ENCODE assay signal across 8 mouse cellular contexts in the genomic region with DNA sequence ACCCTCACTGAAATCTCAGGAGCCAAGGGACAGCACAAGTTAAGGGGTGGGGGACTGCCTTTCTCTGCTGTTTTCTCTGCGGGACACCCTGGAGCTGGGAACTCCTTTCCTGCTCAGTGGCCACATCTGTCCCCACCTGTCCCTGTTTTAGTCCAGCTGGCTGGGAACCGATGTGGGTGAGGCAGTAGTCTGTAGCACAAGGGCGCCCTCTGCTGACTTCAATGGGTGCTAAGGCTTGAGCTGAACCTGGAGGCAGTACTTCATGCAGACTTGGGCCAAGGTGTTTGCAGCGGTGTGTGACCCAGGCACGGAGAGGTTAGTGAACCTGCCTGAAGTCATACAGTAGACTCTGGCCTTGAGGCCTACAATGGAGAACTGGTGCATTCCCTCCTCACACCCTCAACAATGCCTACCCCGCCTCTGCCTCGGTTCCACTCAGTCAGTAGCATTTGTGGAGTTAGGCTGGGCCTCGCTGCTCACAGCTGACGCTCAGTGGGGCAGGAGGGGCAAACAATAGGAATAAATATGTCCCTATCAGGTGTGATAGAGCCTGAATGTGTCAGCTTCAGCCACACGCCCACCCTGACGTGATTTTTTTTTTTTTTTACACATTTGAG. TPM values are rescaled to one million over a fixed set of nuclear protein-coding genes. Genes with fewer than 3 reads are reported as not detected.
DNase-seq lines count a peak whose midpoint lies in the region; ATAC-seq and TF ChIP-seq lines count a peak whose summit lies in the region.

No protein-coding gene starts in this region.

- DNase-seq in CH12.LX (ENCODE audit: extremely low read depth) = peak; percentile 87
- DNase-seq in heart, postnatal 25 days (ENCODE audit: low spot score) = peak; percentile 75
- peak; percentile 92 for DNase-seq in layer of hippocampus, adult 11-12 months (ENCODE audit: low spot score)
- DNase-seq in liver, postnatal 0 days = peak; percentile 92
- peak; percentile 69 for DNase-seq in testis, postnatal 14 days (ENCODE audit: low spot score)

- H3K9me3 ChIP-seq in CH12.LX (replicated peaks; ENCODE audit: low read length) = no peaks in the 10 kb centered on the region
- H3K9me3 ChIP-seq in forebrain, embryonic 15.5 days = no peaks in the 10 kb centered on the region
- H3K9me3 ChIP-seq in liver, postnatal 0 days (ENCODE audit: low read length) = no peaks in the 10 kb centered on the region

- H3K9ac ChIP-seq in CH12.LX (ENCODE audit: insufficient read depth, low read depth) = no peak overlapping the region
- no peak overlapping the region for H3K9ac ChIP-seq in forebrain, embryonic 15.5 days (replicated peaks)
- H3K9ac ChIP-seq in liver, postnatal 0 days (replicated peaks) = no peak overlapping the region

- TF ChIP-seq RAD21 in CH12.LX (IDR thresholded peaks at IDR 0.05; ENCODE audit: low read depth, low read length) = peak; percentile 98

- H3K4me1 ChIP-seq in CH12.LX (ENCODE audit: control insufficient read depth in 1 of 2, insufficient read depth in 2 of 2) = peaks cover 3 to 36% of the 10 kb centered on the region in 2 experiments; a peak in 3 of 4 replicates
- no peaks in the 10 kb centered on the region for H3K4me1 ChIP-seq in forebrain, embryonic 15.5 days
- H3K4me1 ChIP-seq in liver, postnatal 0 days (ENCODE audit: insufficient read depth) = no peaks in the 10 kb centered on the region

- H3K27me3 ChIP-seq in CH12.LX (replicated peaks) = no peaks in the 10 kb centered on the region
- no peaks in the 10 kb centered on the region for H3K27me3 ChIP-seq in forebrain, embryonic 15.5 days
- H3K27me3 ChIP-seq in liver, postnatal 0 days (ENCODE audit: insufficient read depth, low read length) = no peaks in the 10 kb centered on the region

- no peak overlapping the region for H3K4me2 ChIP-seq in CH12.LX (ENCODE audit: insufficient read depth, low read depth, poor library complexity, severe bottlenecking)
- H3K4me2 ChIP-seq in forebrain, embryonic 15.5 days (replicated peaks) = no peak overlapping the region
- H3K4me2 ChIP-seq in liver, postnatal 0 days (ENCODE audit: low read depth, low read length) = no peak overlapping the region

- peak; percentile 71 for ATAC-seq in cerebellum, adult (ENCODE audit: insufficient number of reproducible peaks, low FRiP score, low TSS enrichment)
- ATAC-seq in forebrain, embryonic 15.5 days (replicated peaks) = peak; percentile 79
- ATAC-seq in liver, postnatal 0 days = peak; percentile 82
- peak; percentile 80 for ATAC-seq in neutrophil, adult 5-6 weeks (ENCODE audit: extremely low read depth, insufficient number of reproducible peaks, low FRiP score, poor library complexity, severe bottlenecking)

- in situ Hi-C loops in CH12.LX (cut with MboI; ENCODE audit: low pct_ligation_motif_present, low pct_unique_long_range_greater_than_20kb, low sequenced_read_pairs) = no loop called here

- peaks cover 20 to 30% of the 10 kb centered on the region in 2 experiments for H3K36me3 ChIP-seq in CH12.LX (replicated peaks in 1 of 2; ENCODE audit: control insufficient read depth in 1 of 2, insufficient read depth in 1 of 2, low read length in 1 of 2)
- peaks cover 16% of the 10 kb centered on the region; the same call in 1 of the 2 replicates for H3K36me3 ChIP-seq in forebrain, embryonic 15.5 days
- H3K36me3 ChIP-seq in liver, postnatal 0 days (replicated peaks; ENCODE audit: insufficient read depth, low read length) = peaks cover 21% of the 10 kb centered on the region

- TF ChIP-seq CTCF in CH12.LX (conservative IDR thresholded peaks at IDR 0.05 in 1 of 2, IDR thresholded peaks at IDR 0.05 in 1 of 2; ENCODE audit: low read depth in 2 of 2, low read length in 2 of 2) = peak; percentile 51 to 98; a peak in 3 of 4 replicates
- TF ChIP-seq CTCF in liver, postnatal 0 days (IDR thresholded peaks at IDR 0.05; ENCODE audit: low read depth) = peak; percentile 99

- 27% methylated on average over 11 of the region's 11 CpGs for WGBS in forebrain, embryonic 15.5 days
- 28% methylated on average over 11 of the region's 11 CpGs for WGBS in liver, postnatal 0 days (ENCODE audit: insufficient replicate concordance)

- TF ChIP-seq POLR2A in CH12.LX (IDR thresholded peaks at IDR 0.05; ENCODE audit: low read depth, low read length) = peak; percentile 28; the same call in 1 of the 2 replicates

- TF ChIP-seq EP300 in CH12.LX (IDR thresholded peaks at IDR 0.05; ENCODE audit: low read length) = no peak
- no peak for TF ChIP-seq EP300 in liver, postnatal 0 days (IDR thresholded peaks at IDR 0.05; ENCODE audit: low read depth)

- no peaks in the 10 kb centered on the region for H3K79me2 ChIP-seq in CH12.LX (replicated peaks; ENCODE audit: control insufficient read depth, extremely low read depth, insufficient read depth, poor library complexity, severe bottlenecking)

- intact Hi-C loops in heart, postnatal 25 days (cut with DNase I) = loop anchor here (1.0 kb wide), 1 partner anchor 68 kb away; no protein-coding TSS in a partner anchor

- dilution Hi-C loops in CH12.LX (cut with MboI; ENCODE audit: extremely low pct_ligation_motif_present, extremely low pct_unique_long_range_greater_than_20kb, low sequenced_read_pairs) = no loop called here

- H3K27ac ChIP-seq in CH12.LX (ENCODE audit: insufficient read depth, low read depth) = no peak overlapping the region
- H3K27ac ChIP-seq in forebrain, embryonic 15.5 days (replicated peaks) = no peak overlapping the region
- H3K27ac ChIP-seq in liver, postnatal 0 days (ENCODE audit: low read depth) = no peak overlapping the region

- no peak overlapping the region for H3K4me3 ChIP-seq in CH12.LX (replicated peaks in 1 of 3; ENCODE audit: low read depth in 2 of 3, low read length in 2 of 3, poor library complexity in 1 of 3)
- no peak overlapping the region for H3K4me3 ChIP-seq in forebrain, embryonic 15.5 days
- H3K4me3 ChIP-seq in liver, postnatal 0 days (ENCODE audit: low read depth, low read length) = no peak overlapping the region

TF ChIP-seq in CH12.LX, 34 proteins besides CTCF, POLR2A, EP300 and RAD21:
- TF ChIP-seq JUN (IDR thresholded peaks at IDR 0.05; ENCODE audit: insufficient read depth, low read depth, low read length) (no peak), USF1 (IDR thresholded peaks at IDR 0.05; ENCODE audit: low read depth, low read length) (no peak), KAT2A (IDR thresholded peaks at IDR 0.05; ENCODE audit: insufficient replicate concordance, low read length) (no peak), HCFC1 (IDR thresholded peaks at IDR 0.05; ENCODE audit: low read depth, low read length) (no peak), BHLHE40 (IDR thresholded peaks at IDR 0.05; ENCODE audit: low read depth, low read length) (peak; percentile 14; the same call in 1 of the 2 replicates), TCF12 (IDR thresholded peaks at IDR 0.05; ENCODE audit: low read depth, low read length) (peak; percentile 71; the same call in 1 of the 2 replicates), IRF4 (IDR thresholded peaks at IDR 0.05; ENCODE audit: low read depth, low read length) (peak; percentile 49; the same call in 1 of the 2 replicates), ZKSCAN1 (IDR thresholded peaks at IDR 0.05; ENCODE audit: borderline replicate concordance, low read depth, low read length) (no peak), GABPA (IDR thresholded peaks at IDR 0.05; ENCODE audit: insufficient replicate concordance, low read depth, low read length) (no peak), MEF2A (IDR thresholded peaks at IDR 0.05; ENCODE audit: borderline replicate concordance, low read depth, low read length) (peak; percentile 17; the same call in 1 of the 2 replicates), RCOR1 (conservative IDR thresholded peaks at IDR 0.05; ENCODE audit: low read depth, low read length) (no peak), ELF1 (IDR thresholded peaks at IDR 0.05; ENCODE audit: low read depth, low read length) (no peak), ETS1 (conservative IDR thresholded peaks at IDR 0.05; ENCODE audit: low read depth, low read length) (no peak), PAX5 (IDR thresholded peaks at IDR 0.05; ENCODE audit: low read length) (no peak), SIN3A (IDR thresholded peaks at IDR 0.05; ENCODE audit: low read length) (no peak), SMC3 (IDR thresholded peaks at IDR 0.05; ENCODE audit: low read depth, low read length) (peak; percentile 100), CHD2 (IDR thresholded peaks at IDR 0.05; ENCODE audit: low read length) (no peak), MAZ (IDR thresholded peaks at IDR 0.05; ENCODE audit: low read depth, low read length) (no peak), NELFE (IDR thresholded peaks at IDR 0.05; ENCODE audit: low read depth, low read length) (peak; percentile 31; the same call in 1 of the 2 replicates), ZC3H11A (IDR thresholded peaks at IDR 0.05; ENCODE audit: low read depth, low read length) (peak; percentile 97), POLR2AphosphoS2 (IDR thresholded peaks at IDR 0.05; ENCODE audit: low read depth, low read length) (no peak)

RNA-seq across cellular contexts. Expression of gene Ube2v1, which starts 26.6 kb away (rescaled TPM):
- total RNA-seq in CH12.LX (2012; rRNA removed) (126 TPM in 2 replicates), CH12.LX (2014; rRNA removed) (84.0 and 92.8 TPM in 2 replicates)
- 157 and 184 TPM in 2 replicates for polyA plus RNA-seq in CH12.LX (2012; ENCODE audit: insufficient read length, low read depth)
- polyA plus RNA-seq in forebrain, embryonic 15.5 days (2015; fragmentation: Nextera tagmentation; extraction: Ambion mirVana) = 267 and 269 TPM in 2 replicates
- total RNA-seq in heart, postnatal 25 days (2021) = 100 to 1,000 TPM in 1 of 2 experiments, 10 to 100 TPM in 1; 99.3 to 105 TPM
- 122 TPM in 2 replicates for polyA plus RNA-seq in liver, postnatal 0 days (2015; fragmentation: Nextera tagmentation; extraction: Ambion mirVana)
- 55.2 and 67.3 TPM in 2 replicates for total RNA-seq in neutrophil, adult 5-6 weeks (2017)

RNA-seq across cellular contexts. Expression of gene Gm20431, which starts 56.0 kb away (rescaled TPM):
- total RNA-seq in CH12.LX (2012; rRNA removed) = 10.3 and 15.0 TPM in 2 replicates
- total RNA-seq in CH12.LX (2014; rRNA removed) = not detected in 2 replicates
- polyA plus RNA-seq in CH12.LX (2012; ENCODE audit: insufficient read length, low read depth) = 2.4 TPM in 1 of 2 replicates, not detected in the other
- 8.6 and 12.3 TPM in 2 replicates for polyA plus RNA-seq in forebrain, embryonic 15.5 days (2015; fragmentation: Nextera tagmentation; extraction: Ambion mirVana)
- total RNA-seq in heart, postnatal 25 days (2021) = 10 to 100 TPM; 18.0 to 18.4 TPM
- 1.7 and 2.4 TPM in 2 replicates for polyA plus RNA-seq in liver, postnatal 0 days (2015; fragmentation: Nextera tagmentation; extraction: Ambion mirVana)
- not detected in 2 replicates for total RNA-seq in neutrophil, adult 5-6 weeks (2017)
